Mouse (Mus musculus) brain, embryonic 14.5 days (tissue): ENCODE results near the gene Serpina3f.

Experiments used
- CTCF ChIP-seq: fragments of 200-500 bp; IDR thresholded peaks from 2 replicates; pipeline ENCODE4 v1.5.1; 2012; ENCODE audit warnings: inconsistent platforms, mild to moderate bottlenecking, moderate library complexity, borderline replicate concordance; ENCODE audit not compliant: insufficient read depth, insufficient read length; ENCODE audit errors: extremely low read depth
- POLR2A ChIP-seq: fragments of 200-500 bp; IDR thresholded peaks from 2 replicates; pipeline ENCODE4 v1.6.1; 2012; ENCODE audit warnings: mild to moderate bottlenecking, inconsistent platforms, borderline replicate concordance; ENCODE audit not compliant: poor library complexity, insufficient read depth, insufficient read length, severe bottlenecking; ENCODE audit errors: extremely low read depth

DNA sequence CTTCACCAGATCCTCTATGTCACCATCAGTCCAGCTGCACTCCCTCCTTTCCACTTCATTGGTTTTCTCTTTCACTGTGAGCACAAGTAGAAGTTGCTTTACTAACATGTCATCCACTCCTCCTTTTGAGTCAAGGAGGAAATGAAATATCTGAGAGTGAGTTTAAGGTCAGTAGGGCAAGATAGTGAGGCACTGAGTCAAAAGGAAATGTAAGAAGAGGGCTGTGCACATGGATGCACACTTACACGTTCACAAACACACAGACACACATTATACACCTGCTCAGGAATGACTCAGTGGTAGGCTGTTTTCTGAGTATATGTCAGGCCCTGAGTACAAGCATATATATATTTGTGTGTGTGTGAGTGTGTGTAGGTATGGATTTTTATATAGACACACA lies 9.3 kb downstream of the Serpina3f start:
- TF ChIP-seq CTCF (no peak), POLR2A (no peak)
